Mouse (Mus musculus) frontal cortex, postnatal 36 days (tissue): Measurements from ENCODE around the gene Nup210.
A peak's percentile ranks its signal among the peaks of the same experiment; 100 is the strongest.

Experiments used
- DNase-seq, 2 experiments: peaks; one replicate each; pipeline ENCODE4 v3.0.0; 2022; ENCODE audit warnings: low spot score in 2 of 2

Nup210 gene

GRCm38 (mm10) chr6:91116244-91117145 lies at the start of gene Nup210:
Gene Nup210 (minus strand): TSS chr6:91116829.
- DNase-seq: peak; percentile 93 to 97

GRCm38 (mm10) chr6:91165210-91165609 lies 48.6 kb upstream of the Nup210 start:
- peak; percentile 78 to 88 for DNase-seq

GRCm38 (mm10) chr6:91164584-91164983 lies 48.0 kb upstream of the Nup210 start:
- no peak for DNase-seq

DNA sequence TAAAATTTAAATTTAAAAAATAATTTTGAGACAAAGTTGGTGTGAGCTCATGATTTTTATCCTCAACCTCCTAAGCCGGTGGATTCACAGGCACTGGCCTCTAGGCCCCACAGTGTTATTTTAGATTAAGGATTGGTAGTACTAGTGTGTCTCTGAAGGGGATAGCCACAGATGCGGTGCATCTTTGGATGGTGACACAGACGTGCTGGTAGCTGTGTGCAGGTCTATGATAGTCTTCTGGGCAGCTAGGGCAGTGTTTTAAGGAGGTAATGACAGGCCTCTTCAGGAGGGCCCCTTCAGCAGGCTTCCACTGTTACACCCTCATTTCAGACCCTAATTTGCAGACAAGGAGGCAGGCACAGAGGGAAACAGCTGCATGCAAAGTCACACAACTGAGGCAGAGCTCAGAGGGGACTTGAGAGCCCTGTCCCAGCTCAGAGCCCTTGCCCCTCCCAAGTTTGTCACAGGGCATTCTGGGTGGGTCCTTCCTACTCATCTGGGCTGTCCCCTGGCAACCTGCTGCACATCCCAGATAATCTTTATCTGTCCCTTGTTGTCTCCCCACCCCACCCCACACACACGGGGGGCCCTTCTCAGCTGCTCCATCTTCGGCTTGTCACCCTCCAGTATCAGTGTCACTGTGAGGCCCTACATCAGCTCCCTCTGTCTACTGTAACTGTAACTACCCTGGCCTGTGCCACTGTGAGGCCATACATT lies 46.7 kb upstream of the Nup210 start:
- no peak for DNase-seq

DNA sequence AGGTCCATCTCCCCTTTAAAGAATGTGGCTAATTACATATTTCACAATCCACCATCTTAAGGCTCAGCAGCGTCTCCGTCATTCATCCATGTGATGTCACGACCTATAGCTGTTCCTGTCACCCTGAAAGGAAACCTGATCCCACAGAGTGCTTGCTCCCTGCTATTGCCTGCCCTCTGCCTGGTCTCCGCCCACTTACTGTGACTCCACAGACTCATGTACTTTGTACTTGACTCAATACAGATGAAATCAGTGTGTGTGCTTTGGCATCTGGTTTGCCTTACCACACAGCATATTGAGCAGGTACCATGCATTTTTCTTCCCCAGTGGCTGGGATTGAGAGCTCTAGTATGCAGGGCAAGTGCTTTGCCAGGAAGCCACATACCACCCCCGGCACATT lies 45.7 kb upstream of the Nup210 start:
- DNase-seq: no peak

- no peak for DNase-seq
These were observed 45.0 kb upstream of the Nup210 start for GRCm38 (mm10) chr6:91161506-91162235.

- DNase-seq: no peak
These were observed 44.3 kb upstream of the Nup210 start for GRCm38 (mm10) chr6:91160976-91161375.

GRCm38 (mm10) chr6:91160399-91160798 lies 43.8 kb upstream of the Nup210 start:
- DNase-seq: peak; percentile 33 to 62

- DNase-seq: no peak
These were observed 42.4 kb upstream of the Nup210 start for GRCm38 (mm10) chr6:91159047-91159446.

DNA sequence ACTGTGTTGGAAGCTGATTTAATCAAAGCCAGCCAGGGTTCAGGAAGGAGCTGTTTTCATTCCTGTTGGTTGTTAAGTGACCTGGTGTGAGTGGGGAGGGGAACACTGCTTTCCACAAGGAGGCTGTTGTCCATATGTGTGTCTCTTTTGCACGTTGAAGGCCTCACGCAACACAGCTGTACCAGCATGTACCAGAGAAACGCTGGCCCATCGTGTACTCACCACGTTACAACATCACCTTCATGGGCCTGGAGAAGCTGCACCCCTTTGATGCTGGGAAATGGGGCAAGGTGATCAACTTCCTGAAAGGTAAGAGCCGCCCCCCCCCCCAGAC lies 40.6 kb upstream of the Nup210 start:
- DNase-seq: no peak

DNA sequence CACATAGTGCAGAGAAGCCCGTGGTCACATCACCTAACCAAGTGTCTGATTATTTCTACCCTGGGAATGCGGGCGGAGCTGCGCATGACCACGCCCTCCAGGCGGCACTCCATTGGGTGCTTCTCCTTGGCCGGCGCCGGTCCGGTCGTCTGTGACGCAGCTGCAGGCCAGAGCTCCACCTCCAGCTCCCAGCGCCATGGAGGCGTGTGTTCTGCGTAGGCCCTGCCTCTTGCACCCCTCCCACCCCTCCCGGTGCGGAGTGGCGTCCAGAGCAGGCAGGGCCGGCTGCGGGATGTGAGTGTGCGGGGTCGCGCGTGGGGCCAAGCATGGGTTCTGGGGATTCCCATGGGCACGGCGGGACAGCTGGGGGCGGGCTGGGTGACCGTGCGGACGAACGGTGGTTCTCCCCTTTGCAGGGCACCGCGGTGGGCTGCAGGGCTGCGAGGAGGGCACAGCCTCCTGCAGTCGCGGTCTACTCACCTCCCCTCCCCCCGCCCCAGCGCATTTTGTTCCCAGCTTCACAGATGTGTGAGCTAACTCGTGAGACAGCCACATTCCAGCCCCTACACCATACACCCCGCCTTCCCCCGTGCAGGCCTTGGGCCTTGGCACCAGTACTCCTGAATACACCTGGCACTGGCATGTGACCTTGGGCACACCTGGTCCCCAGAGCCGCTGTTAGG lies 40.1 kb upstream of the Nup210 start, which contains the start of gene Hdac11:
Gene Hdac11, plus strand, starts transcription at position 112 of the 683 bp plus-strand sequence.
- DNase-seq: peak; percentile 85 to 93

DNA sequence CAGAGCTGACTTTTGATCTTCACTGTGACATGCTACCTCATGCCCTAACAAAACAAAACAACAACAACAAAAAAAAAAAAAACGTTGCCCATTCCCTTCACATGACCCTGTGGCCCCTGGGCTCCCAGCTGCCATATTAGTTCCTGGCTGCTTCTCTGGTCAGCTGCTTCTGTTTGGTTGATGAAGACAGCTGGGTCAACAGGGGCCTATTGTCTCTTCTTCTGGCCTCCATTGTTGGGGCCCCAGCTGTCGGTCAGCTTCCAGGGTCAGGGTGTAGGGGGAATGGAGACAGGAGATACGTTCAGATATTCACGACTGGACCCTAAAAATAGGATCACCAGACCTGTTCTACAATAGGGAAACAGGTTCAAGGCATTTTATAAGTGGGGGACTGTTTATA lies 39.4 kb upstream of the Nup210 start:
- no peak for DNase-seq

- DNase-seq: no peak
These were observed 38.7 kb upstream of the Nup210 start for GRCm38 (mm10) chr6:91155286-91155685.

GRCm38 (mm10) chr6:91154685-91155084 lies 38.1 kb upstream of the Nup210 start:
- no peak for DNase-seq

DNA sequence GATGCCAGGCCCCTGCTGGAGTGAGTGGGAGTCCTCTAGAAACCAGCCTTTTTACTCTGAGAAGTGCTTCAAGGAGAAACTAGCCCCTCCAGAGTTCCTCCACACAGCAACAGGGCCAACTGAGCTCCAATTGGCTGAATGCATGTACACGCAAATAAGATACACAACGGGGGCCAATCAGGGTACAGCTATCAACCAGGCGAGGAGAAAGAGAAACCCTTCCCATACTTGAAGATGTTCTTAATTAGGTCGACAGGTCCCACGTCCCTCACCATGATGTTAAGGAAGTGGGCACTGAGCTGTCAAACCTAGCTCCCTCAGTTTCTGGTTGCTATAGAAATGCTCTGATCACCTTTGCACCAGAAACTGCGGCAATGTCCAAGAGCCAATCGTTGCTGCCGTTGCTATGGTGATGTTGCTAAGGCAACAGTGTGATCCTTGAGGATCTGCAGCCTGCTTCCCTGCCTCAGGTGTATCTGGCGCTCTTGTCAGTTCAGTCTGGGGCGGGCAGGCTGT lies 37.0 kb upstream of the Nup210 start:
- DNase-seq: peak; percentile 78 to 84

- DNase-seq: no peak
These were observed 36.4 kb upstream of the Nup210 start for GRCm38 (mm10) chr6:91152892-91153548.

DNA sequence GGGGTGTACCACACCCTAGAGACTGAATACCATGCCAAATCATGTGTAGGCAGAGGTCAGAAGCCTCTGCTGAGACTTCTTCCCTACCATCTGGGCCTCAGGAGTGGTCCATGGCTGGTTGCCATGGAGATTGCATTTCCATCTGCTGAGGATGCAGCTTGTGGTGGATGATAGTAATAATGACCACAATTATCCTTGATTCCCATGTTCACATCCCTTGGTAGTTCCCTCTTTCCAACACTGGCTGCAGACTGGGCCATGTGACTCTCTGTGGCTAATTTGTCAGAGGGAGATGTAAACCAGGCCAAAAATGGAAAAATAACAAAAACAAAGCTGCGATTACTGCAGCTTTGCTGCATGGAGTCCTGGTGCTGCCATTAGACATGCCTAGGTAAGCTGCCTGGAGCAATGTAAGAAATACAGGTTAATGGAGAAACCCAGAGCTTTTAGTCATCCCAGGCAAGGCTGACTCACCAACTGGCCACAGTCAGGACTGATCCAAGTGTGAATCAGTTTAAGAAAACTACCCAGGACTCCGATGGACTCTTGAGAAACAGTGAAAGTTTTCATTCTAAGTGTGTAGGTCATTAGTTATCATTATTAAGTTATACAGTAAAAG lies 30.6 kb upstream of the Nup210 start:
- no peak for DNase-seq

- DNase-seq: no peak
These were observed 30.0 kb upstream of the Nup210 start for GRCm38 (mm10) chr6:91146443-91147151.

GRCm38 (mm10) chr6:91145572-91145971 lies 28.9 kb upstream of the Nup210 start:
- DNase-seq: no peak

GRCm38 (mm10) chr6:91145056-91145455 lies 28.4 kb upstream of the Nup210 start:
- DNase-seq: no peak
